Mouse (Mus musculus): Measurements from ENCODE around the gene Bcar3. TPM values are rescaled to one million over a fixed set of nuclear protein-coding genes. Genes with fewer than 3 reads are reported as not detected.
A peak's percentile ranks its signal among the peaks of the same experiment; 100 is the strongest.

Bcar3 gene
- polyA plus RNA-seq, 1 experiment from 2014 or later: 15.9 TPM

DNA sequence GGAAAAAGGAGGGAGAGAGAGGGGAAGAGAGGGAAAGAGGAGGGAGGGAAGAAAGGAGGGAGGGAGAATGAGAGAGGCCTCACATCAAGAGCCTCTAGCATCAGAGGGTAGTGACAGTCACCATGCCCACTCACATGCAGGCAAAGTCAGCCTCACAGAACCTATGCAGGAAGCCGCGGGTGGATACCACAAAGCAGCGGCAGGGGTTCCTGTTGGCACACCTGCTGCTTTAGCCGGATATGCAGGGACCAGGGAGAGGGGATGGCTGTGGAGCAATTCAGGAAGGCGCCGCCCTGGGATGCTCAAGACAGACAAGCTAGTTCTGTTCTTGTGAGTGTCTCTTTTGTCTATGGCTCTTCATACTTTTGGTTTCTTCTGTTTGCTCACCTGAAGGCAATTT lies 15.0 kb downstream of the Bcar3 start:
- Histone ChIP-seq H3K36me3 (ENCODE audit: insufficient read depth, low read length) (no peaks in the 10 kb centered on the region), H3K27me3 (ENCODE audit: insufficient read depth, low read length) (no peaks in the 10 kb centered on the region), H3K27ac (ENCODE audit: low read length) (no peak overlapping the region), H3K9ac (replicated peaks; ENCODE audit: low read length) (no peak overlapping the region), H3K4me3 (ENCODE audit: low read length) (no peak overlapping the region), H3K4me1 (ENCODE audit: insufficient read depth, low read length) (peaks cover 5% of the 10 kb centered on the region; the same call in 1 of the 2 replicates), H3K4me2 (replicated peaks; ENCODE audit: low read depth, low read length) (no peak overlapping the region), H3K9me3 (ENCODE audit: low read length) (no peaks in the 10 kb centered on the region)
- 33% methylated on average over 6 of the region's 6 CpGs for WGBS
- no peak for ATAC-seq (ENCODE audit: low FRiP score, low TSS enrichment)

DNA sequence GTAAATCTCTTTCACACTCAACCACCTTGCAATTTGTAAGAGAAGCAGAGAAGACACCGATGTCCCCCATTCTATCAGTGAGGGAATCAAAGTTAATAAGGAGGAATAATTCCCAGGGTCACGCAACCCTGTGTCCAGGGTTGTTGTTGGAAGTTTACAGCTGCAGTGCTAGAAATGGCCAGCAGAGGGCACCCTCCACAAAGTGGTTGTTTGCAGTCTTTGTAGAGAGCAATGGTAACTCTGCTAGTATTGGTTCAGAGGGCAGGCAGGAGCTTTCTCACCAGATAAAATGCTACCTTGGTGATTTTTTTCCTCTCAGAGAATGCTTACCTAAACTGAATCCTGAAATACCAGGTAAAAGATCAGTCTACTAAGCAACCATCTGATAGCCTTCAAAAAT lies 18.1 kb downstream of the Bcar3 start:
- H3K36me3 ChIP-seq (ENCODE audit: insufficient read depth, low read length): no peaks in the 10 kb centered on the region
- 18% methylated on average over 2 of the region's 2 CpGs for WGBS
- ATAC-seq (ENCODE audit: low FRiP score, low TSS enrichment): no peak; the same call in 1 of the 2 replicates
- H3K27ac ChIP-seq (ENCODE audit: low read length): no peak overlapping the region
- H3K27me3 ChIP-seq (ENCODE audit: insufficient read depth, low read length): no peaks in the 10 kb centered on the region
- H3K9me3 ChIP-seq (ENCODE audit: low read length): no peaks in the 10 kb centered on the region
- H3K4me3 ChIP-seq (ENCODE audit: low read length): no peak overlapping the region
- H3K4me2 ChIP-seq (replicated peaks; ENCODE audit: low read depth, low read length): no peak overlapping the region
- peaks cover 8% of the 10 kb centered on the region; the same call in 1 of the 2 replicates for H3K4me1 ChIP-seq (ENCODE audit: insufficient read depth, low read length)
- no peak overlapping the region for H3K9ac ChIP-seq (replicated peaks; ENCODE audit: low read length)

DNA sequence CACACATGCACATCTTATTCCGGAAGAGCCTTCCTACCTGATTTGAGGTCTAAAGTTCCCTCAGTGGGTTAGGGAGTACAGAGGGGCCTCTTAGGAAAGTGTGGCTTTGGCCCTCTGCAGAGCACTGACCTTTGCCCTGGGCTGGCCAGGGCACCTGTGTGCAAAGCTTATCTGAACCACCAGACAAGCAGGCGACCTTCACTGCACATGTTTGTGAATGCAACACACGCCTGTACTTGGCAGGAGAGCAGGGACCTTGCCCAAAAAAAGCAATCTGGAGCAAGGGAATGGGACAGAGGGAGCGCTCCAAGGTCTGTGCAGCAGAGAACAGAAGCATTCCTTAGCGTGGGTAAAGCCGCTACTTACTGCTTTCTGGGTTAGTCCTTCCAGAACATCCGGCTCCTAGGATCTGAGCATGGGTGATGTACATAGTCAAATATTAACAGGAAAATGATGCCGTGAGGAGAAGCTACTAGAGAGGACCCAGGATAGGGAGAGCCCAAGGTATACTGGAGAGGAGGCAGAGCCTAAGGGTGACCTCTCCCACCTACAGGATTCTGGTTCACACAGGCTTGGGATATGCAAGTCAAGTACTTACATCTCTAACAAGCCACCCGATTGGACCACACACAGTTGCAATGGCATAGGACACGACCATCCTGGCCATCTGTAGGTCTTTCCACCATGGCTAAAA lies 19.1 kb downstream of the Bcar3 start:
- no peak overlapping the region for H3K4me2 ChIP-seq (replicated peaks; ENCODE audit: low read depth, low read length)
- H3K27me3 ChIP-seq (ENCODE audit: insufficient read depth, low read length): no peaks in the 10 kb centered on the region
- H3K9ac ChIP-seq (replicated peaks; ENCODE audit: low read length): no peak overlapping the region
- H3K27ac ChIP-seq (ENCODE audit: low read length): no peak overlapping the region
- no peaks in the 10 kb centered on the region for H3K36me3 ChIP-seq (ENCODE audit: insufficient read depth, low read length)
- no peak overlapping the region for H3K4me3 ChIP-seq (ENCODE audit: low read length)
- peaks cover 8% of the 10 kb centered on the region; the same call in 1 of the 2 replicates for H3K4me1 ChIP-seq (ENCODE audit: insufficient read depth, low read length)
- H3K9me3 ChIP-seq (ENCODE audit: low read length): no peaks in the 10 kb centered on the region
- ATAC-seq (ENCODE audit: low FRiP score, low TSS enrichment): peak; percentile 37; the same call in 1 of the 2 replicates
- 69% methylated on average over 10 of the region's 10 CpGs for WGBS

DNA sequence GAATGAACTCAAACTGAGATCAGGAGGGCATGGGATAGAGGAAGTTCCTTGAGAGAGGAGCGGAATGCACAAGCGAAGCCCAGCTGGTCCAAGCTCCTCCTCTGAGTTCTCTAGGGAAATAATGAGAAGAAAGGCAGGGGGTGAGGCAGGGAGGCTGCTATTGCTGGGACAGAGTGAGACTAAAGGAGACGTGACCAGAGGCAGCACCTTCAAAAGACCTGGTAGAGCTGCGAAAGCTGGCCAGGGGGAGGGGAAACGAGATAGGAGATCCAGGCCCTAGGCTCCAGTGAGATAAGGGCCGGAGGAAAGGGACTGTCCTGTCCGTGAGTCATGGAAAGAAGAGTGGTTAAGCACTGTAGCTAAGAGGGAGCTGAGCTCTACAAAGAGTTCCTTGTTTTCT lies 20.0 kb downstream of the Bcar3 start:
- no peak for ATAC-seq (ENCODE audit: low FRiP score, low TSS enrichment)
- no peaks in the 10 kb centered on the region for H3K9me3 ChIP-seq (ENCODE audit: low read length)
- 69% methylated on average over 7 of the region's 7 CpGs for WGBS

DNA sequence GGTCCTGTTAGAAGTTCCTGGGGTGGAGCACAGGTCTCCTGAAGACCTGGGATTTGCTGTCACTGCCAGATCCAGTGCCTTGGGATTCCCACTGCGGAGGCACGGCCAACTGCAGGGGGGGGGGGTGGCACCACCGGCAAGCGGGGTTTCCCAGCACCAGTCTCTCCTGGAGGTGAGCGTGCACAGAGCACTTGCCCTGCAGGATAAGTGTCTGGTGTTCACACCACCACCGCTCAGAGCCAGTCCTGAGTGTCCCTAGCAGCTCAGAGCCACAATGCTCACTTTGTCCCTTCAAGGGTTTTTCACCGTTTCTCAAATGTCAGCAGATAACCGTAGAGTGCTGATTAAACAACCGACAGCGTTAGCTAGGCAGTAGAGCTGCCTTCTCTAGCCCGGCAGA lies 22.7 kb downstream of the Bcar3 start:
- ATAC-seq (ENCODE audit: low FRiP score, low TSS enrichment): 0 out of 2 replicates have a peak, but pooled peaks have one; percentile 14
- peaks cover 8% of the 10 kb centered on the region; the same call in 1 of the 2 replicates for H3K4me1 ChIP-seq (ENCODE audit: insufficient read depth, low read length)
- H3K36me3 ChIP-seq (ENCODE audit: insufficient read depth, low read length): no peaks in the 10 kb centered on the region
- peak overlapping the region; percentile 10; the same call in 1 of the 2 replicates for H3K9ac ChIP-seq (replicated peaks; ENCODE audit: low read length)
- H3K4me2 ChIP-seq (replicated peaks; ENCODE audit: low read depth, low read length): peak overlapping the region; percentile 19; the same call in 1 of the 2 replicates
- H3K27ac ChIP-seq (ENCODE audit: low read length): peak overlapping the region; percentile 25; the same call in 1 of the 2 replicates
- 24% methylated on average over 11 of the region's 11 CpGs for WGBS
- no peaks in the 10 kb centered on the region for H3K27me3 ChIP-seq (ENCODE audit: insufficient read depth, low read length)
- no peaks in the 10 kb centered on the region for H3K9me3 ChIP-seq (ENCODE audit: low read length)
- H3K4me3 ChIP-seq (ENCODE audit: low read length): no peak overlapping the region

More for the DNA sequence above, 20.0 kb downstream of the Bcar3 start:
- no peak overlapping the region for H3K9ac ChIP-seq (replicated peaks; ENCODE audit: low read length)
- no peak overlapping the region for H3K4me3 ChIP-seq (ENCODE audit: low read length)
- H3K27me3 ChIP-seq (ENCODE audit: insufficient read depth, low read length): no peaks in the 10 kb centered on the region
- H3K4me1 ChIP-seq (ENCODE audit: insufficient read depth, low read length): peaks cover 8% of the 10 kb centered on the region; the same call in 1 of the 2 replicates
- H3K36me3 ChIP-seq (ENCODE audit: insufficient read depth, low read length): no peaks in the 10 kb centered on the region
- no peak overlapping the region for H3K27ac ChIP-seq (ENCODE audit: low read length)
- H3K4me2 ChIP-seq (replicated peaks; ENCODE audit: low read depth, low read length): no peak overlapping the region

DNA sequence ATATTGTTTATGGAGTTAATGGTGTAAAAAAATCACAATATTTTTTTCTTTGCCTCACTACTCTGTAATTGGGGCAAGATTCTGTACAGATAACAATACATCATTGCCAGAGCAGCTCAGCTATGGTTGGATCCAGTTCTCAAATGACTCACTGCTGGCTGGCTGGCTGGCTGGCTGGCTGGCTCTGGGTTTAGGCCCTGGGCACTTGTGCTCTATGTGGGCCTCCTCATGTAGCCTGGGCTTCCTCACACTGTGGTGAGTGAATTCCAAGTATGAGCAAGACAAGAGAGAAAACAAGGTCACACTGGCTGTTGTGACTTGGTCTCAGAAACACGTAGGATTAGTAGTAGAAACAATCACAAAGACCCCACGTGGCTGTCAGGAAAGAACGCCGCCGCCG lies 23.4 kb downstream of the Bcar3 start:
- Histone ChIP-seq H3K4me3 (ENCODE audit: low read length) (no peak overlapping the region), H3K4me1 (ENCODE audit: insufficient read depth, low read length) (peaks cover 13% of the 10 kb centered on the region), H3K27me3 (ENCODE audit: insufficient read depth, low read length) (no peaks in the 10 kb centered on the region), H3K27ac (ENCODE audit: low read length) (0 out of 2 replicates have a peak overlapping the region, but pooled peaks have one; percentile 39), H3K9me3 (ENCODE audit: low read length) (no peaks in the 10 kb centered on the region), H3K4me2 (replicated peaks; ENCODE audit: low read depth, low read length) (no peak overlapping the region), H3K36me3 (ENCODE audit: insufficient read depth, low read length) (no peaks in the 10 kb centered on the region), H3K9ac (replicated peaks; ENCODE audit: low read length) (no peak overlapping the region)
- 86% methylated on average over 6 of the region's 6 CpGs for WGBS
- ATAC-seq (ENCODE audit: low FRiP score, low TSS enrichment): no peak

DNA sequence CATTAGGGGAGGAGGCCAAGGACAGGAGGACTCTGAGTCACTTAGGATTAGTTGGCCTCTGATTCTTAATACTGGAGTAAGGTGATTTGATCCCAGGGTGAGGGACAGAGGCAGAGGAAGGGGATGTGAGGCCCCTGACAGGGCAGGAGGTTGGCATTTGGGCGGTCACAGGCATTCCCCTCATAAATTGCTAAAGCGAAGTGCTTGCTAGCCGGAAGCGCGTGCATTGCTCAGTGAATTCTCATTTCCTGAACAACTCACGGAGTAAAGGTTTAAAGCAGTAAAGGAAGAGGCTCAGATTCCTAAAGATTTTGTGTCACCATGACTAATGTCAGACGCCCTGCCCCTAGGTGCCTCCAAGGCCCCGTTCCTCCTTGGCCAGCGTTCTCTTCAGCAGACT lies 28.3 kb downstream of the Bcar3 start:
- Histone ChIP-seq H3K27ac (ENCODE audit: low read length) (peak overlapping the region; percentile 44; the same call in 1 of the 2 replicates), H3K9me3 (ENCODE audit: low read length) (no peaks in the 10 kb centered on the region), H3K36me3 (ENCODE audit: insufficient read depth, low read length) (no peaks in the 10 kb centered on the region), H3K9ac (replicated peaks; ENCODE audit: low read length) (no peak overlapping the region), H3K4me2 (replicated peaks; ENCODE audit: low read depth, low read length) (0 out of 2 replicates have a peak overlapping the region, but pooled peaks have one; percentile 5), H3K4me1 (ENCODE audit: insufficient read depth, low read length) (peaks cover 10% of the 10 kb centered on the region), H3K27me3 (ENCODE audit: insufficient read depth, low read length) (no peaks in the 10 kb centered on the region), H3K4me3 (ENCODE audit: low read length) (no peak overlapping the region)
- 8% methylated on average over 9 of the region's 9 CpGs for WGBS
- no peak for ATAC-seq (ENCODE audit: low FRiP score, low TSS enrichment)

DNA sequence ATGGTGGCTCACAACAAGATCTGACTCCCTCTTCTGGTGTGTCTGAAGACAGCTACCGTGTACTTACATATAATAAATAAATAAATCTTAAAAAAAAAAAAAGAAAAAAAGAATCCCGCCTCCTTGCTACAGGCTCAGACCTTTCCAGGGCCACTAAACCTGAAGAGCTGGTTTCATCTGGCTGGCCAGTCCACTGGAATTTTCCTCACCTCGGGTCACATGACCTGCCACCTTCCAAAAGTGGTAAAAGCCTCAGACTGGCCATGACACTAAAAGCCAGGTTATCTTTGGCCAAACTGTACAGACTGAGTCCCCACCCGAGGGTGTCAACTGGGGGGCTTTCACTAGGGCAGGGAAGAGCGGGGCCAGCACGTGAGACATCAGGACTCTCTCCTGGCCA lies 29.9 kb downstream of the Bcar3 start:
- Histone ChIP-seq H3K27ac (ENCODE audit: low read length) (0 out of 2 replicates have a peak overlapping the region, but pooled peaks have one; percentile 17), H3K27me3 (ENCODE audit: insufficient read depth, low read length) (no peaks in the 10 kb centered on the region), H3K4me3 (ENCODE audit: low read length) (no peak overlapping the region), H3K4me2 (replicated peaks; ENCODE audit: low read depth, low read length) (no peak overlapping the region), H3K4me1 (ENCODE audit: insufficient read depth, low read length) (peaks cover 10% of the 10 kb centered on the region), H3K9ac (replicated peaks; ENCODE audit: low read length) (no peak overlapping the region), H3K9me3 (ENCODE audit: low read length) (no peaks in the 10 kb centered on the region), H3K36me3 (ENCODE audit: insufficient read depth, low read length) (no peaks in the 10 kb centered on the region)
- WGBS: 75% methylated on average over 6 of the region's 6 CpGs
- no peak for ATAC-seq (ENCODE audit: low FRiP score, low TSS enrichment)

DNA sequence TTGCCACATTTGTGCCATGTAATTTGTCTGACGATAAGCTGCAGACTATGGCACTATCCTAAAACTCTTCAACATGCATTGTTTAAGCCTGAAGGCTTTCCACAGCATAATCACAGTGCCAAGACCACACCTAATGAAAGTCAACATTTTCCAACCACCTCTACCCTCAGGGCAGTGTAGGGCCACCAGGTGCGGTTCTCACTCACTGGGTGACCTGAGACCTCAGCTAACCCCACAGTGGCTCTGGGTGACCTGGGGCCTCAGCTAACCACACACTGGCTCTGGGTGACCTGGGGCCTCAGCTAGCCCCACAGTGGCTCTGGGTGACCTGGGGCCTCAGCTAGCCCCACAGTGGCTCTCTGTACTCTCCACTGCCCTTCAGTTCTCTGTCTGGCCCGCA lies 30.6 kb downstream of the Bcar3 start:
- Histone ChIP-seq H3K4me1 (ENCODE audit: insufficient read depth, low read length) (peaks cover 10% of the 10 kb centered on the region), H3K36me3 (ENCODE audit: insufficient read depth, low read length) (no peaks in the 10 kb centered on the region), H3K9ac (replicated peaks; ENCODE audit: low read length) (no peak overlapping the region), H3K27ac (ENCODE audit: low read length) (no peak overlapping the region), H3K27me3 (ENCODE audit: insufficient read depth, low read length) (no peaks in the 10 kb centered on the region), H3K4me3 (ENCODE audit: low read length) (no peak overlapping the region), H3K4me2 (replicated peaks; ENCODE audit: low read depth, low read length) (no peak overlapping the region), H3K9me3 (ENCODE audit: low read length) (no peaks in the 10 kb centered on the region)
- no peak for ATAC-seq (ENCODE audit: low FRiP score, low TSS enrichment)
- 76% methylated on average over 3 of the region's 3 CpGs for WGBS

DNA sequence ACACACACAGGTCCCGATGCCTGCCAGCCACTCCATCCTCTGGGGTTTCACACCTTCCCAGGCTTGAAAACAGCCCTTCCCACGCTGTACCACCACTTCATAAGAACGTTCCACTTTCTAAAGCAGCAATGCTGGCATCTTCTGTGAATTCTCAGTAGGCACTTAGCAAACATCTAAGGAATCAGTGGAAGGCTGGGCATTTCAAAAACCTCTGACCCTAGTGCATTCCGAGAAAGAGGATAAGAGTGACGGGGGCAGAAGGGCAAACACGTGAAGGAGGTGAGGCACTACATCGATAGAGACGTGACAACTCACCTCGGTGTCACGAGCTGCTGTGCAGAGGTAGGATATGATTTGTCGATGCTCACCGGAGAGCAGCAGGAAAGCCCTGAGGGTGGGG lies 36.5 kb downstream of the Bcar3 start:
- Histone ChIP-seq H3K27ac (ENCODE audit: low read length) (no peak overlapping the region), H3K4me2 (replicated peaks; ENCODE audit: low read depth, low read length) (no peak overlapping the region), H3K36me3 (ENCODE audit: insufficient read depth, low read length) (no peaks in the 10 kb centered on the region), H3K27me3 (ENCODE audit: insufficient read depth, low read length) (no peaks in the 10 kb centered on the region), H3K9me3 (ENCODE audit: low read length) (no peaks in the 10 kb centered on the region), H3K4me1 (ENCODE audit: insufficient read depth, low read length) (peaks cover 17% of the 10 kb centered on the region), H3K4me3 (ENCODE audit: low read length) (no peak overlapping the region), H3K9ac (replicated peaks; ENCODE audit: low read length) (no peak overlapping the region)
- 54% methylated on average over 12 of the region's 12 CpGs for WGBS
- no peak for ATAC-seq (ENCODE audit: low FRiP score, low TSS enrichment)

All from kidney, embryonic 16.5 days (tissue).